Mouse (Mus musculus): ENCODE measurements around the gene Ermn.

Gene Ermn

DNA sequence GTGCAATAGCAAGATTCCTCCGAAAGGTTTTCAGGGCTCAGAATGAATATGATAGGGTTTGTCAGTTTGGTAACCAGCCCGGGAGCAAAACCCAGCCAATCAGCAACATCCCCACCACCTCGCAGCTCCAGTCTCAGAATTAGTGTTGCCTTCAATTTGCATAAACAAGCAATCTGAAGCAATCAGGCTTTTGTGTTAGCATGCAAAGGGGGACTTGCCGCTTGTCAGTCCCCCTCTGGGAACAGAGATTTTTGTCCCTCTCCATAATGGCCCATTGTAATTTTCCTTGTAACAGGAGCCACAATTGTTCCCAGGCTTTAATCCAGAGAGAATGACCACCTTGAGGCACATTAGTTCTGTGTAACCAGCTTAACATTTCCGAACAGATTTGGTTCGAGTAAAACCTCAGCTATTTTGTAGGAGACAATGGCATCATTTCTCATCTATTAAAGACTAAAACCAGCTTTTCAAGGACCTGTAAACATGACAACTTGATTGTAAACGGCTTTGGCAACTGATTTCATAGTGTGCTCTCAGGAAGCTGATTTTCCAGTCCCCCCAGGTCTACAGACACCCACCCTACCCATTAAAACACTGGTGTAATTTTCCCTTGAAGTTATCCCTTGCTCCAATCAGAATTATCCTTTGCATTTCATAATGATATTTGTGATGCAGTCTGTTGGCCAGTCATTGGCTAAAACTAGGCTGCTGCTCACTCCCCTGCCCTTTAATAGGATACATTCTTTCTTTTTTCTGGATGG, at the start of gene Ermn:
TSS of gene Ermn (minus strand) at position 44 of the 761 bp plus-strand sequence.
- DNase-seq (ENCODE audit: low spot score): no peak

- no peak for DNase-seq (ENCODE audit: low spot score)
Observed at GRCm38 (mm10) chr2:58094818-58095217, 42.2 kb upstream of the Ermn start.

DNA sequence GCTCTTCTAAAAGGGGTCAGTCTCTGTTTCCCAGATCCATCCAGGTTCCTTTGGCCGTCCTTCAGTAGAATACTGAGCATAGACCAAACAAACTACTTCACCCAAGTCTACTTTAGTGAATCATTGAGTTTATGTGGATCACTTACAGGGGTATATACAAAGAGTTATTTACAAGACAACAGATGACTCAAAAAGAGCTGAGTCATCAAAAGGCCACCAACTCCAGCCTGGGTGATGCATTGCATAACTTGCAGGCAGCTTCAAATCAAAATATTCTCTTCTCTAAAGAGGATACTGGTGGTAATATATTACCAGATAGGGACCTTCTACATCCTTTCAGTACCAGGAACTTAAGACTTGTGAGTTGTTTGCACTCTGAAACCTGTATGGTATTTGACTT, 33.8 kb upstream of the Ermn start:
- DNase-seq (ENCODE audit: low spot score): no peak

GRCm38 (mm10) chr2:58079849-58080248, 27.2 kb upstream of the Ermn start:
- DNase-seq (ENCODE audit: low spot score): no peak

DNA sequence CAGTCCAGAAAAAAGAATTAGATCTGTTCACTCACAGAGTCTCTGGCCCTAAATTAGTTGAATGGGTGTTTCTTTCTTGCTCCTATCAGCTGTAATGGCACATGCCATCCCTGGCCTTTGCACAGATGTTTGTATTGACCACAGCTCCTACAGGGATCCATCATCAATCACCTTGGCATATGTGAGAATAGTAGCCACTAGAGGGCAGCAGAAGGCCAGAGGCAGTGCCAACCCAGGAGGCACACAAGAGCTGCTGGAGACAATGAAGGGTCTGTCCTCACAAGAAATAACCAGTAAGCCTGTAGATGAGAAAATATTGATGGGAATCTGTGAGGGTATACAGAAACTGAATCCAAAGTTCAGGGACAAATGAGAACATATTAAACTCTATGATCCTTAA, 2.7 kb upstream of the Ermn start:
- peak; percentile 65 for DNase-seq (ENCODE audit: low spot score)

GRCm38 (mm10) chr2:58041867-58042266, 10.8 kb downstream of the Ermn start:
- DNase-seq (ENCODE audit: low spot score): no peak

DNA sequence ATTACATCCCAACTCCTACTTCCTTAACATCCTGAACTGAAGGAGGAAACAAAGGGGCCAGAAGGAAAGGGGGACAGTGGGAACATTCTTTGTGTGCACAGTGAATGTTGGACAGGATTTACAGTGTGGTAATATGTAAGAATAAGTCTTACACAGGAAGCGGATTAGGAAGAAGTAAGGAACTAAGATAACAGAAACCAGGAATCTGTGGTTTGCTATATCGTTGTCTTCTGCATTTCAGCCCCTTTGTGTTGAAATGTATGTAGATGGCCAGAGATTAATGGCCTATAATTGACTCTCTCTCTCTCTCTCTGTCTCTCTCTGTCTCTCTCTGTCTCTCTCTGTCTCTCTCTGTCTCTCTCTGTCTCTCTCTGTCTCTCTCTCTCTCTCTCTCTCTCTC, 15.7 kb downstream of the Ermn start:
- DNase-seq (ENCODE audit: low spot score): no peak

DNA sequence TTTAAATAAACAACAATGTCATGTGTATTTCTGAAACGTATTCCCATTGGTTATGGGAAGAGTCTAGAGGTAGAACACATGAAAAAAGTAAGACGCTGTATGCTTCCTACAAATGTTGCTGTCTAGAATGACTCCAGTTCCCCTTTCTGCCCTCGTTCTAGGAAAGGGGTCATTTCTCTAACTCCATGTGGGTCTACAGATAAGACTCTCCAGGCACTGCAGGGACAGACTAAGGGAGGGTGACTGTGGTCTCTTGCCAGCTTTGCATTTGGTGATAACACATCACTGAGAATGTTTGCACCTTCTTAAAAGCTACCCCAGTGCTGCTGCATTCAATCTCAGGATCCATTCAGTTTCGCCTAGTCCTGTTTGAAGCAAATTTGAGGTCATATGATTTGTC, 17.0 kb downstream of the Ermn start:
- no peak for DNase-seq (ENCODE audit: low spot score)

GRCm38 (mm10) chr2:58031431-58031830, 21.2 kb downstream of the Ermn start:
- DNase-seq (ENCODE audit: low spot score): no peak

- no peak for DNase-seq (ENCODE audit: low spot score)
Observed at GRCm38 (mm10) chr2:58029404-58029803, 23.3 kb downstream of the Ermn start.

DNA sequence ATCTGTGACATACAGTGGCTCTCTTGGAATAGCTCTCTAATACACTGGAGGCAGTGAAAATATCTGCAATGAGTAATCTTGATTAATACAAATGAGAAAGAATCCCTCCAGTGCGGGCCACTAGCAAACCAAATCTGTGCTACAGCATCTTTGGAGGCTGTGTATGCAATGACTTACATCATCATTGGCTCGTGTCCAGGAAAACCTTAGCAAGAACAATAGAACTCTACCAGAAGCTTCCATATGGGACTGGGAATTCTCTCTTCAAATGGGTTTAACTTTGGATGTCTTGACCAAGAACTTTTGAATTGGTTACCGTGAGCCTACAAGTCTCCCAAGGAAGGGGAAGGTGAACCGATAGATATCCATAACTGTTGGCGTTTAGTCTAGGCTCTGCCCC, 25.9 kb downstream of the Ermn start:
- DNase-seq (ENCODE audit: low spot score): no peak

DNA sequence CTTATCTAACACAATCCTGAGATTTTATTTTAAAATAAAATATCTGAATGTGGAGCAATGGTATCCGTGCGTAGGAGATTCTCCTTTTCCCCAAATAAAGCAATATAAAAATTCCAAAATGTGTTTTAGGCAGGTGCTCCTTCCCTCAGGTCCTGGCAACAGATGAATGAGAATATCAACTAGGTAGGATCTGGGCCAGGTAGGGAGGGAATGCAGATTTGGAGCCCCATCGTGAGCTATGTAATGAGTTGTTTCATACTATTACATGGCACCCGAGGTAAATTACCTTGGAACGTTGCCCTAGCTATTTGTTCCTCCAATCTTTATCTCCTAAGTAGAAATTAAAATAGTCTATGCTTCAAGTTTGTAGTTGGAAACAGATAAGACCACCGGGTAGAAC, 29.1 kb downstream of the Ermn start:
- DNase-seq (ENCODE audit: low spot score): no peak

DNA sequence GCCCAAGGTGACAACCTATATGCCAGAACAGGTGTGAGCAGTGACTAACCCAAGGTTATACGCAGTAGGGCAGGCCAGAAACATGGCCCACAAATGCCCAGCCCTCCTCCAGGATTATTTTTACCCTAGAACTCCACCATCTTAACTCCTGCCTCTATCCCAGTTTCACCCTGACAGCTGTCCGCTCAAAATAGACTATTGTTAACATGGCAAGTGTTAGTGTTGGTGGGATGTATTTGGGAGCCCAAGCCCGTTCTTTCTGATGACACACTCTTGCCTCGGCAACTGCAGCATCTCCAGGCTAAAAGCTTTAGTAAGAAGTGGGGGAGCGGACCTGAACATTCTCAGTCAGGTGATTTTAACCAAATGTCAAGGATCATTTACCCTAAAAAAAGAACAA, 45.6 kb downstream of the Ermn start:
- DNase-seq (ENCODE audit: low spot score): no peak

GRCm38 (mm10) chr2:58001497-58001896, 51.2 kb downstream of the Ermn start:
- no peak for DNase-seq (ENCODE audit: low spot score)

DNA sequence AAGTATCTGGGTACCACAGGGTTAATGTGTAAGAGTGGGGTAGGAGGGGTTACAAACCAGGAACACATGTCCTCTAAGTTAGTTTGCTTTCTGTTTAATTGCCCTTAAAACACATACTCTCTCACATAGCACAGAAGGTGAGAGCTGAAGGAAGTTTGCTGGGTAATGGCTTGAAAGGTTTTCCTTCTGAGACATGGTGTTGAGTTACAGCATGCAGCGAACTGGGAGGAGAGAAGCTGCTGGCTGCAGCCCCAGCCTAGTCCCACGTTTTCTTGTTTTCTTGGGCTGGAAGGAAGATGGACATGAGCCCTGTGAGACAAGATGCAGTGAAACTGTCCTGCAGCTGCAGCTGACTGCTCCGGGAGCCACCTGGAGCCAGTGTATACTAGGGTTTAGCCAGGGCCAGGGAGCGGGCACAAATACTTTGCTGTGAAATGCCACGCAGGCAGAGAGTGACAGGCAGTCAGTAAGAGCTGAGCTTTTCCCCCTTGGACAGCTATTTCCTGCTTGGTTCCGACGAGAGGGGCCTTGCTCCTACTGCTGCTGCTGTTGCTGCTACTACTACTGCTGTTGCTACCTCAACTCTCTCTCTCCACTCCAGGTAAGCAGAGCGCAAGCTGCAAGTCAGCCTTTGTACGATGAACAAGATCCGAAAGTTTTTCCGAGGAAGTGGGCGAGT, 54.8 kb downstream of the Ermn start, which contains the start of gene Galnt5:
TSS of gene Galnt5 (plus strand) at position 133 of the 679 bp plus-strand sequence.
- no peak for DNase-seq (ENCODE audit: low spot score)

Data from testis, postnatal 10 days (tissue).